Mouse (Mus musculus) heart, embryonic 14.5 days (tissue): ENCODE data around the gene Fxyd1. TPM values are rescaled to one million over a fixed set of nuclear protein-coding genes. Genes with fewer than 3 reads are reported as not detected.
A peak's percentile ranks its signal among the peaks of the same experiment; 100 is the strongest.

ENCODE experiments used
- ATAC-seq: fragments of 200-750 bp; cut with Nextera tagmentation; 2 replicates; pipeline ENCODE4 v1.8.0; 2017; ENCODE audit warnings: low read depth, moderate TSS enrichment; ENCODE audit not compliant: insufficient number of reproducible peaks, insufficient read depth, low FRiP score
- H3K27ac ChIP-seq, 2 experiments: fragments of 200-500 bp in 1 of 2; fragments of 300-500 bp in 1 of 2; sonication (generic) in 1 of 2; replicated peaks in 1 of 2; 2 replicates each; pipeline ENCODE4 v1.5.1; 2012 to 2014; ENCODE audit warnings: low read depth in 2 of 2, low read length in 2 of 2, control low read depth in 1 of 2, mild to moderate bottlenecking in 1 of 2, mixed read lengths in 1 of 2; ENCODE audit not compliant: control insufficient read depth in 1 of 2, insufficient read depth in 1 of 2
- H3K27me3 ChIP-seq: fragments of 300-500 bp; sonication (generic); 2 replicates; pipeline ENCODE4 v1.6.1; 2014; ENCODE audit warnings: mild to moderate bottlenecking, low read length, control low read depth; ENCODE audit not compliant: control insufficient read depth, insufficient read depth
- H3K36me3 ChIP-seq: fragments of 300-500 bp; sonication (generic); 2 replicates; pipeline ENCODE4 v1.6.1; 2014; ENCODE audit warnings: mild to moderate bottlenecking, control low read depth, low read length, mixed read lengths; ENCODE audit not compliant: control insufficient read depth, insufficient read depth
- H3K4me1 ChIP-seq, 2 experiments: fragments of 200-500 bp in 1 of 2; fragments of 300-500 bp in 1 of 2; sonication (generic) in 1 of 2; 2 replicates each; pipeline ENCODE4 v1.6.1; 2012 to 2014; ENCODE audit warnings: low read length in 2 of 2, control low read depth in 1 of 2, mixed read lengths in 1 of 2; ENCODE audit not compliant: control insufficient read depth in 2 of 2, insufficient read depth in 2 of 2
- H3K4me2 ChIP-seq: fragments of 300-500 bp; sonication (generic); 2 replicates; pipeline ENCODE4 v1.6.1; 2014; ENCODE audit warnings: mild to moderate bottlenecking, low read length
- H3K4me3 ChIP-seq, 2 experiments: fragments of 200-500 bp in 1 of 2; fragments of 300-500 bp in 1 of 2; sonication (generic) in 1 of 2; 2 replicates each; pipeline ENCODE4 v1.5.1; 2012 to 2014; ENCODE audit warnings: low read length in 2 of 2, mild to moderate bottlenecking in 2 of 2, control low read depth in 1 of 2, low read depth in 1 of 2, moderate library complexity in 1 of 2; ENCODE audit not compliant: control insufficient read depth in 1 of 2, insufficient read depth in 1 of 2
- H3K9ac ChIP-seq: fragments of 300-500 bp; sonication (generic); 2 replicates; pipeline ENCODE4 v1.6.1; 2014; ENCODE audit warnings: mild to moderate bottlenecking, low read length
- H3K9me3 ChIP-seq: fragments of 300-500 bp; sonication (generic); 2 replicates; pipeline ENCODE4 v1.6.1; 2016; ENCODE audit warnings: low read length, control low read depth; ENCODE audit not compliant: control insufficient read depth
- WGBS: fragments of 180-500 bp; shearing (Covaris S2); extraction: QIAGEN DNeasy Blood & Tissue Kit; methylation state at CpG from one replicate; pipeline ENCODE4 v1.1.7; 2014; 5-methylcytosine and 5-hydroxymethylcytosine counted together
- polyA plus RNA-seq: library from polyadenylated mRNA; unstranded; fragments of >200 nt; fragmentation: Nextera tagmentation; extraction: Ambion mirVana; gene quantifications from 2 replicates; pipeline ENCODE4 v1.2.1, GENCODE M21; 2014

Gene Fxyd1
- polyA plus RNA-seq, 1 experiment from 2014 or later = 1,293 TPM

GRCm38 (mm10) chr7:31056448-31056847, 551 bp downstream of the Fxyd1 start:
- no peak overlapping the region for H3K9ac ChIP-seq
- peak overlapping the region in 1 of 2 experiments; percentile 95; a peak in 1 of 4 replicates for H3K27ac ChIP-seq
- ATAC-seq = no peak
- no peak overlapping the region for H3K4me2 ChIP-seq
- peaks cover 34 to 36% of the 10 kb centered on the region in 2 experiments for H3K4me1 ChIP-seq
- 69% methylated on average over 7 of the region's 7 CpGs for WGBS
- no peak overlapping the region for H3K4me3 ChIP-seq
- no peaks in the 10 kb centered on the region for H3K9me3 ChIP-seq
- no peaks in the 10 kb centered on the region for H3K36me3 ChIP-seq
- H3K27me3 ChIP-seq = peaks cover 11% of the 10 kb centered on the region

DNA sequence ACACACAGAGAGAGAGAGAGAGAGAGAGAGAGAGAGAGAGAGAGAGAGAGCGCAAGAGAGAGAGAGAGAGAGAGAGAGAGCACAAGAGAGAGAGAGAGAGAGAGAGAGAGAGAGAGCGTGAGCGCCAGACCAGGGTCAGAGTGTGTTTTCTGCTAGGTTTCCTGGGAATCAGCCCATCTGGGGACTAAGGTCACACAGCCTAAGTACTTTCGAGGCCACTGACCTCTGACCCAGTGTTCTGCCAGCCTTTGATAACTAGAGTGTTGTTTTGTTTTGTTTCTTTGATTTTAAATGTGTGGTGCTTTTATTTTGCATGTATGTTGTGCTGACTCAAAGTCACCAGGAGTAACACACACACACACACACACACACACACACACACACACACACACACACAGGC, 1.1 kb downstream of the Fxyd1 start:
- H3K36me3 ChIP-seq = no peaks in the 10 kb centered on the region
- H3K4me2 ChIP-seq = peak overlapping the region; percentile 69
- peak overlapping the region in 1 of 2 experiments; percentile 60; a peak in 1 of 4 replicates for H3K4me3 ChIP-seq
- 9% methylated on average over 3 of the region's 4 CpGs for WGBS
- peak overlapping the region; percentile 45; the same call in 1 of the 2 replicates for H3K9ac ChIP-seq
- ATAC-seq = no peak
- peak overlapping the region; percentile 95 to 97 for H3K27ac ChIP-seq
- H3K4me1 ChIP-seq = peaks cover 36 to 41% of the 10 kb centered on the region in 2 experiments
- H3K27me3 ChIP-seq = peaks cover 16% of the 10 kb centered on the region
- no peaks in the 10 kb centered on the region for H3K9me3 ChIP-seq

- Histone ChIP-seq H3K9ac (peak overlapping the region; percentile 81), H3K27me3 (peaks cover 21% of the 10 kb centered on the region), H3K4me1 (peaks cover 36 to 45% of the 10 kb centered on the region in 2 experiments), H3K9me3 (no peaks in the 10 kb centered on the region), H3K4me2 (peak overlapping the region; percentile 69), H3K36me3 (no peaks in the 10 kb centered on the region), H3K27ac (peak overlapping the region; percentile 95 to 97), H3K4me3 (peak overlapping the region; percentile 51 to 60)
- peak; percentile 88 for ATAC-seq
- WGBS = 6% methylated on average over 10 of the region's 10 CpGs
Observed at GRCm38 (mm10) chr7:31055354-31055824, 1.6 kb downstream of the Fxyd1 start.

GRCm38 (mm10) chr7:31054661-31055320, 2.2 kb downstream of the Fxyd1 start:
- peak; percentile 36 for ATAC-seq
- Histone ChIP-seq H3K9ac (peak overlapping the region; percentile 81), H3K36me3 (no peaks in the 10 kb centered on the region), H3K4me2 (peak overlapping the region; percentile 69), H3K4me1 (peaks cover 38 to 51% of the 10 kb centered on the region in 2 experiments), H3K27me3 (peaks cover 27% of the 10 kb centered on the region), H3K4me3 (peak overlapping the region; percentile 51 to 60), H3K27ac (peak overlapping the region; percentile 95 to 97), H3K9me3 (no peaks in the 10 kb centered on the region)
- 16% methylated on average over 11 of the region's 11 CpGs for WGBS

- H3K4me3 ChIP-seq = peak overlapping the region; percentile 51 to 60
- H3K36me3 ChIP-seq = no peaks in the 10 kb centered on the region
- peaks cover 34% of the 10 kb centered on the region for H3K27me3 ChIP-seq
- H3K4me2 ChIP-seq = peak overlapping the region; percentile 69
- WGBS = 9% methylated on average over 10 of the region's 10 CpGs
- no peak for ATAC-seq
- H3K27ac ChIP-seq = peak overlapping the region; percentile 95 to 97
- no peaks in the 10 kb centered on the region for H3K9me3 ChIP-seq
- peaks cover 36 to 55% of the 10 kb centered on the region in 2 experiments for H3K4me1 ChIP-seq
- peak overlapping the region; percentile 81 for H3K9ac ChIP-seq
Observed at GRCm38 (mm10) chr7:31053882-31054447, 3.0 kb downstream of the Fxyd1 start.

- Histone ChIP-seq H3K4me1 (peaks cover 36 to 55% of the 10 kb centered on the region in 2 experiments), H3K27ac (peak overlapping the region in 1 of 2 experiments; percentile 33; a peak in 1 of 4 replicates), H3K9me3 (no peaks in the 10 kb centered on the region), H3K9ac (peak overlapping the region; percentile 81), H3K4me3 (peak overlapping the region; percentile 51 to 60), H3K27me3 (peaks cover 34% of the 10 kb centered on the region), H3K4me2 (peak overlapping the region; percentile 69), H3K36me3 (no peaks in the 10 kb centered on the region)
- 3% methylated on average over 34 of the region's 34 CpGs for WGBS
- no peak for ATAC-seq
Observed at GRCm38 (mm10) chr7:31052636-31053434, 4.2 kb downstream of the Fxyd1 start.

DNA sequence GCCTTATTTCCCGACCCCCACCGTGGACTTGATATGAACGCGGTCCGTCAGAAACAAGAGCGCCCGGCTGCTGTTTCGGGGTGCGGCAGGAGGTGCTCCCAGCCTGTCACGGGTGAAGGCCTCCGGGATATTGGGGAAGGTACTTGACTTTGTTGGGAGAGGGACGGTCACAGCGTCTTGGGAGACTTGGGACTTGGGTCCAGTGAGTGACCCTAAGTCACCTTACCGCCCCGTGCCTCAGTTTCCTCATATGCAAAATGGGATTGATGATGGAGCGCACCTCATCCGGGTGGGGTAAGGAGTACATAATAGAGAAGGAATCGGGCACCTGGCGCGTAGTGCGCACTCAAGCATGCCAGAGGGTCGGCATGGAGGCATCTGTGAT, 4.8 kb downstream of the Fxyd1 start:
- Histone ChIP-seq H3K4me3 (peak overlapping the region; percentile 17 to 51), H3K9me3 (no peaks in the 10 kb centered on the region), H3K4me2 (peak overlapping the region; percentile 69), H3K27me3 (peaks cover 34% of the 10 kb centered on the region), H3K36me3 (no peaks in the 10 kb centered on the region), H3K4me1 (peaks cover 36 to 55% of the 10 kb centered on the region in 2 experiments), H3K9ac (peak overlapping the region; percentile 81), H3K27ac (0 out of 4 replicates have a peak overlapping the region, but pooled peaks of 1 of the 2 experiments have one; percentile 33)
- ATAC-seq = no peak
- 14% methylated on average over 22 of the region's 22 CpGs for WGBS
